Mouse (Mus musculus) large intestine, adult 2 months (tissue): ENCODE data around the gene Cryba2. TPM values are rescaled to one million over a fixed set of nuclear protein-coding genes. Genes with fewer than 3 reads are reported as not detected.

Experiments used
- DNase-seq: peaks from one replicate; pipeline ENCODE4 v3.0.0-alpha.2; 2012; ENCODE audit warnings: low read depth, low spot score
- WGBS: fragments of 180-500 bp; shearing (Covaris S2); methylation state at CpG from one replicate; pipeline ENCODE4 v1.1.7; 2018; 5-methylcytosine and 5-hydroxymethylcytosine counted together
- polyA plus RNA-seq: library from polyadenylated mRNA; depleted of rRNA; stranded (reverse); fragments of >200 nt; gene quantifications from 2 replicates; pipeline ENCODE4 v1.2.3, GENCODE M21; 2012

The Cryba2 gene
- polyA plus RNA-seq, 1 experiment, result 1.3 TPM

- 2% methylated on average over 43 of the region's 43 CpGs for WGBS
- no peak for DNase-seq
These were observed 7.4 kb downstream of the Cryba2 start, which contains the start of gene Fev for GRCm38 (mm10) chr1:74885369-74886042. TSS of gene Fev (minus strand) at chr1:74885419.

- no peak for DNase-seq
- 3% methylated on average over 57 of the region's 57 CpGs for WGBS
These were observed 8.5 kb downstream of the Cryba2 start for GRCm38 (mm10) chr1:74884196-74885141.

- DNase-seq, result no peak
- WGBS, result 22% methylated on average over 5 of the region's 5 CpGs
These were observed 9.5 kb downstream of the Cryba2 start for GRCm38 (mm10) chr1:74883441-74883840.

GRCm38 (mm10) chr1:74882828-74883227 lies 10.1 kb downstream of the Cryba2 start:
- no peak for DNase-seq
- WGBS, result 7% methylated on average over 8 of the region's 8 CpGs

- DNase-seq, result no peak
- under 1% methylated on average over 74 of the region's 74 CpGs for WGBS
These were observed 10.7 kb downstream of the Cryba2 start for GRCm38 (mm10) chr1:74882055-74882734.

- WGBS, result 3% methylated on average over 18 of the region's 18 CpGs
- peak; percentile 45 for DNase-seq
These were observed 12.1 kb downstream of the Cryba2 start for GRCm38 (mm10) chr1:74880785-74881360.

- 29% methylated on average over 3 of the region's 3 CpGs for WGBS
- DNase-seq, result no peak
These were observed 15.7 kb downstream of the Cryba2 start for GRCm38 (mm10) chr1:74877199-74877598.

- 54% methylated on average over 2 of the region's 2 CpGs for WGBS
- no peak for DNase-seq
These were observed 20.7 kb downstream of the Cryba2 start for GRCm38 (mm10) chr1:74872218-74872617.

- no peak for DNase-seq
These were observed 31.2 kb downstream of the Cryba2 start for GRCm38 (mm10) chr1:74861783-74862182.

GRCm38 (mm10) chr1:74859223-74859984 lies 33.5 kb downstream of the Cryba2 start:
- 42% methylated on average over 6 of the region's 6 CpGs for WGBS
- DNase-seq, result no peak

- no peak for DNase-seq
- 11% methylated on average over 16 of the region's 16 CpGs for WGBS
These were observed 34.1 kb downstream of the Cryba2 start for GRCm38 (mm10) chr1:74858805-74859204.

- WGBS, result under 1% methylated on average over 29 of the region's 29 CpGs
These were observed 34.7 kb downstream of the Cryba2 start for GRCm38 (mm10) chr1:74858171-74858719.

GRCm38 (mm10) chr1:74857677-74858076 lies 35.3 kb downstream of the Cryba2 start:
- WGBS, result 14% methylated on average over 4 of the region's 4 CpGs
- no peak for DNase-seq

More at GRCm38 (mm10) chr1:74858171-74858719, 34.7 kb downstream of the Cryba2 start:
- no peak for DNase-seq

GRCm38 (mm10) chr1:74857201-74857600 lies 35.7 kb downstream of the Cryba2 start:
- 8% methylated on average over 20 of the region's 20 CpGs for WGBS
- DNase-seq, result no peak

GRCm38 (mm10) chr1:74856791-74857190 lies 36.2 kb downstream of the Cryba2 start:
- no peak for DNase-seq
- WGBS, result 7% methylated on average over 7 of the region's 7 CpGs

- DNase-seq, result no peak
- WGBS, result 6% methylated on average over 11 of the region's 11 CpGs
These were observed 36.6 kb downstream of the Cryba2 start for GRCm38 (mm10) chr1:74856439-74856720.

- WGBS, result 1% methylated on average over 73 of the region's 74 CpGs
- no peak for DNase-seq
These were observed 37.1 kb downstream of the Cryba2 start for GRCm38 (mm10) chr1:74855651-74856438.

GRCm38 (mm10) chr1:74855156-74855555 lies 37.8 kb downstream of the Cryba2 start:
- 1% methylated on average over 47 of the region's 48 CpGs for WGBS

More at GRCm38 (mm10) chr1:74855156-74855555, 37.8 kb downstream of the Cryba2 start:
- no peak for DNase-seq
